Mouse (Mus musculus) Patski (cell line): Measurements from ENCODE around the gene Rap1gap2. TPM values are rescaled to one million over a fixed set of nuclear protein-coding genes. Genes with fewer than 3 reads are reported as not detected.

ENCODE experiments used
- ATAC-seq: fragments of 100-300 bp; one replicate; pipeline ENCODE4 v1.8.0; 2021
- CTCF ChIA-PET: fragments of 350-600 bp; sonication (Branson Sonifier 250); formaldehyde crosslinking; loops from one replicate; lab custom pipeline; 2022; ENCODE audit warnings: inconsistent platforms; lab: Charles Lee
- POLR2A ChIA-PET: fragments of 350-600 bp; sonication (Branson Sonifier 250); formaldehyde crosslinking; loops from one replicate; lab custom pipeline; 2022; ENCODE audit warnings: antibody characterized with exemption, inconsistent platforms; lab: Charles Lee
- DNase-seq: peaks from one replicate; pipeline ENCODE4 v3.0.0-alpha.2; 2011; ENCODE audit warnings: low read depth, low spot score
- H3K27me3 ChIP-seq: fragments of 371-371 bp; one replicate; pipeline ENCODE4 v1.5.1; 2021
- CTCF ChIP-seq: fragments of 100-300 bp; IDR thresholded peaks from one replicate; pipeline ENCODE4 v1.5.1; 2021
- in situ Hi-C: fragments of 300-500 bp; cut with MboI; formaldehyde crosslinking; loops from 3 replicates; pipeline ENCODE4 v1.11.1; 2018; ENCODE audit warnings: low pct_unique_long_range_greater_than_20kb, mixed read lengths
- polyA plus RNA-seq: library from polyadenylated mRNA; unstranded; gene quantifications from one replicate; pipeline ENCODE4 v1.2.3, GENCODE M21; 2021

Rap1gap2 gene
- polyA plus RNA-seq, 1 experiment from 2014 or later: 21.1 TPM

GRCm38 (mm10) chr11:74409447-74409754 is 201.3 kb downstream of the Rap1gap2 start:
- ChIA-PET CTCF (interaction anchor here (0.9 to 1.7 kb wide), 4 partner anchors 8 to 122 kb away, joined by 3 to 4 read pairs (median 4); no protein-coding TSS in a partner anchor), POLR2A (no interaction called here)
- ATAC-seq (no peak), DNase-seq (no peak)
- H3K27me3 ChIP-seq: no peaks in the 10 kb centered on the region
- TF ChIP-seq CTCF: no peak
- in situ Hi-C loops: loop anchor here (10.0 kb wide), 1 partner anchor 115 kb away; no protein-coding TSS in a partner anchor

- ATAC-seq (peak; percentile 70), DNase-seq (peak; percentile 71)
- ChIA-PET POLR2A (interaction anchor here (0.6 kb wide), 1 partner anchor 23 kb away, joined by 3 read pairs; no protein-coding TSS in a partner anchor), CTCF (interaction anchor here (1.0 to 1.7 kb wide), 3 partner anchors 119 to 123 kb away, joined by 3 to 4 read pairs (median 4); no protein-coding TSS in a partner anchor)
- in situ Hi-C loops: loop anchor here (10.0 kb wide), 1 partner anchor 116 kb away; no protein-coding TSS in a partner anchor
- no peak for TF ChIP-seq CTCF
- H3K27me3 ChIP-seq: no peaks in the 10 kb centered on the region
These were observed 201.9 kb downstream of the Rap1gap2 start for GRCm38 (mm10) chr11:74408587-74409446.

- ATAC-seq (no peak), DNase-seq (no peak)
- ChIA-PET POLR2A (no interaction called here), CTCF (interaction anchor here (0.7 to 2.8 kb wide), 3 partner anchors 121 to 125 kb away, joined by 3 to 9 read pairs (median 3); no protein-coding TSS in a partner anchor)
- H3K27me3 ChIP-seq: no peaks in the 10 kb centered on the region
- in situ Hi-C loops: loop anchor here (10.0 kb wide), 1 partner anchor 120 kb away; no protein-coding TSS in a partner anchor
- no peak for TF ChIP-seq CTCF
These were observed 205.5 kb downstream of the Rap1gap2 start for GRCm38 (mm10) chr11:74405201-74405600.

- in situ Hi-C loops: loop anchor here (10.0 kb wide), 1 partner anchor 121 kb away; no protein-coding TSS in a partner anchor
- CTCF ChIA-PET: interaction anchor here (0.9 to 2.8 kb wide), 4 partner anchors 122 to 126 kb away, joined by 3 to 9 read pairs (median 5); no protein-coding TSS in a partner anchor
- no peaks in the 10 kb centered on the region for H3K27me3 ChIP-seq
- DNase-seq: no peak
- no peak for ATAC-seq
- no peak for TF ChIP-seq CTCF
- POLR2A ChIA-PET: interaction anchor here (0.6 kb wide), 1 partner anchor 125 kb away, joined by 4 read pairs; no protein-coding TSS in a partner anchor
These were observed 206.5 kb downstream of the Rap1gap2 start for GRCm38 (mm10) chr11:74404216-74404615.

GRCm38 (mm10) chr11:74402126-74402525 is 208.6 kb downstream of the Rap1gap2 start:
- H3K27me3 ChIP-seq: no peaks in the 10 kb centered on the region
- ChIA-PET CTCF (interaction anchor here (0.9 to 2.1 kb wide), 6 partner anchors 25 to 144 kb away, joined by 3 to 9 read pairs (median 4); no protein-coding TSS in a partner anchor), POLR2A (interaction anchor here (1.5 kb wide), 1 partner anchor 103 kb away, joined by 3 read pairs; no protein-coding TSS in a partner anchor)
- in situ Hi-C loops: loop anchor here (10.0 kb wide), 1 partner anchor 123 kb away; no protein-coding TSS in a partner anchor
- no peak for TF ChIP-seq CTCF
- ATAC-seq: no peak
- no peak for DNase-seq

GRCm38 (mm10) chr11:74395583-74395982 is 215.1 kb downstream of the Rap1gap2 start:
- ChIA-PET CTCF (interaction anchor here (1.7 kb wide), 1 partner anchor 8 kb away, joined by 3 read pairs; no protein-coding TSS in a partner anchor), POLR2A (interaction anchor here (0.5 kb wide), 1 partner anchor 239 kb away, joined by 6 read pairs; no protein-coding TSS in a partner anchor)
- no peak for DNase-seq
- in situ Hi-C loops: no loop called here
- ATAC-seq: no peak
- no peaks in the 10 kb centered on the region for H3K27me3 ChIP-seq
- no peak for TF ChIP-seq CTCF

- no peaks in the 10 kb centered on the region for H3K27me3 ChIP-seq
- DNase-seq: no peak
- in situ Hi-C loops: no loop called here
- ATAC-seq: no peak
- no peak for TF ChIP-seq CTCF
- ChIA-PET POLR2A (no interaction called here), CTCF (no interaction called here)
These were observed 217.2 kb downstream of the Rap1gap2 start for GRCm38 (mm10) chr11:74393489-74393888.

- in situ Hi-C loops: no loop called here
- no peak for ATAC-seq
- CTCF ChIA-PET: no interaction called here
- POLR2A ChIA-PET: no interaction called here
- H3K27me3 ChIP-seq: no peaks in the 10 kb centered on the region
- no peak for TF ChIP-seq CTCF
- DNase-seq: no peak
These were observed 217.8 kb downstream of the Rap1gap2 start for GRCm38 (mm10) chr11:74392903-74393302.

GRCm38 (mm10) chr11:74391899-74392298 is 218.8 kb downstream of the Rap1gap2 start:
- no peak for ATAC-seq
- in situ Hi-C loops: no loop called here
- TF ChIP-seq CTCF: no peak
- DNase-seq: no peak
- no peaks in the 10 kb centered on the region for H3K27me3 ChIP-seq
- ChIA-PET CTCF (interaction anchor here (1.6 kb wide), 1 partner anchor 154 kb away, joined by 4 read pairs; no protein-coding TSS in a partner anchor), POLR2A (no interaction called here)

GRCm38 (mm10) chr11:74387203-74387602 is 223.5 kb downstream of the Rap1gap2 start:
- in situ Hi-C loops: no loop called here
- CTCF ChIA-PET: interaction anchor here (1.0 kb wide), 1 partner anchor 9 kb away, joined by 3 read pairs; no protein-coding TSS in a partner anchor

More at GRCm38 (mm10) chr11:74387203-74387602, 223.5 kb downstream of the Rap1gap2 start:
- DNase-seq: no peak
- no peaks in the 10 kb centered on the region for H3K27me3 ChIP-seq
- ATAC-seq: no peak
- TF ChIP-seq CTCF: no peak
- POLR2A ChIA-PET: no interaction called here
